Mouse (Mus musculus) limb, embryonic 15.5 days (tissue): Measurements from ENCODE around the gene Susd4. TPM values are rescaled to one million over a fixed set of nuclear protein-coding genes. Genes with fewer than 3 reads are reported as not detected.
A peak's percentile ranks its signal among the peaks of the same experiment; 100 is the strongest.

Experiments
- ATAC-seq: fragments of 200-750 bp; cut with Nextera tagmentation; 2 replicates; pipeline ENCODE4 v1.8.0; 2017; ENCODE audit warnings: low read depth, moderate TSS enrichment; ENCODE audit not compliant: insufficient number of reproducible peaks, low FRiP score, low TSS enrichment
- H3K27ac ChIP-seq: fragments of 300-500 bp; sonication (generic); 2 replicates; pipeline ENCODE4 v1.5.1; 2015; ENCODE audit warnings: moderate library complexity, mild to moderate bottlenecking, inconsistent platforms
- H3K27me3 ChIP-seq: fragments of 300-500 bp; sonication (generic); 2 replicates; pipeline ENCODE4 v1.6.1; 2015; ENCODE audit warnings: inconsistent platforms
- H3K36me3 ChIP-seq: fragments of 300-500 bp; sonication (generic); 2 replicates; pipeline ENCODE4 v1.6.1; 2015; ENCODE audit warnings: inconsistent platforms
- H3K4me1 ChIP-seq: fragments of 300-500 bp; sonication (generic); 2 replicates; pipeline ENCODE4 v1.6.1; 2015; ENCODE audit warnings: inconsistent platforms
- H3K4me2 ChIP-seq: fragments of 300-500 bp; sonication (generic); 2 replicates; pipeline ENCODE4 v1.6.1; 2015; ENCODE audit warnings: mild to moderate bottlenecking, inconsistent platforms
- H3K4me3 ChIP-seq: fragments of 300-500 bp; sonication (generic); 2 replicates; pipeline ENCODE4 v1.5.1; 2015; ENCODE audit warnings: mild to moderate bottlenecking, inconsistent platforms
- H3K9ac ChIP-seq: fragments of 300-500 bp; sonication (generic); 2 replicates; pipeline ENCODE4 v1.6.1; 2015; ENCODE audit warnings: inconsistent platforms
- H3K9me3 ChIP-seq: fragments of 300-500 bp; sonication (generic); 2 replicates; pipeline ENCODE4 v1.6.1; 2016; ENCODE audit warnings: inconsistent platforms
- WGBS: fragments of 180-500 bp; shearing (Covaris S2); methylation state at CpG from one replicate; pipeline ENCODE4 v1.1.7; 2015; 5-methylcytosine and 5-hydroxymethylcytosine counted together
- polyA plus RNA-seq: library from polyadenylated mRNA; unstranded; fragments of >200 nt; fragmentation: Nextera tagmentation; extraction: Ambion mirVana; gene quantifications from 2 replicates; pipeline ENCODE4 v1.2.1, GENCODE M21; 2015

Susd4 gene
- polyA plus RNA-seq, 1 experiment from 2014 or later = 14.4 TPM

GRCm38 (mm10) chr1:182758783-182759182, 4.9 kb upstream of the Susd4 start:
- Histone ChIP-seq H3K4me3 (no peak overlapping the region), H3K4me1 (peaks cover 6% of the 10 kb centered on the region), H3K36me3 (no peaks in the 10 kb centered on the region), H3K4me2 (no peak overlapping the region), H3K9ac (no peak overlapping the region), H3K27me3 (peaks cover 8% of the 10 kb centered on the region), H3K9me3 (no peaks in the 10 kb centered on the region), H3K27ac (no peak overlapping the region)
- WGBS = 97% methylated on average over 1 of the region's 1 CpGs
- ATAC-seq = no peak

GRCm38 (mm10) chr1:182763191-182763715, 407 bp upstream of the Susd4 start:
- peaks cover 27% of the 10 kb centered on the region for H3K27me3 ChIP-seq
- H3K4me1 ChIP-seq = peaks cover 20% of the 10 kb centered on the region
- H3K4me3 ChIP-seq = peak overlapping the region; percentile 66
- ATAC-seq = no peak
- WGBS = 13% methylated on average over 17 of the region's 17 CpGs
- no peak overlapping the region for H3K27ac ChIP-seq
- H3K9me3 ChIP-seq = no peaks in the 10 kb centered on the region
- H3K36me3 ChIP-seq = no peaks in the 10 kb centered on the region
- no peak overlapping the region for H3K9ac ChIP-seq
- H3K4me2 ChIP-seq = peak overlapping the region; percentile 94

- no peaks in the 10 kb centered on the region for H3K36me3 ChIP-seq
- ATAC-seq = 0 out of 2 replicates have a peak, but pooled peaks have one; percentile 22
- no peaks in the 10 kb centered on the region for H3K9me3 ChIP-seq
- peak overlapping the region; percentile 24 for H3K9ac ChIP-seq
- peaks cover 20% of the 10 kb centered on the region for H3K4me1 ChIP-seq
- H3K27me3 ChIP-seq = peaks cover 27% of the 10 kb centered on the region
- H3K4me3 ChIP-seq = peak overlapping the region; percentile 66
- 2% methylated on average over 27 of the region's 27 CpGs for WGBS
- H3K4me2 ChIP-seq = peak overlapping the region; percentile 94
- H3K27ac ChIP-seq = peak overlapping the region; percentile 39; the same call in 1 of the 2 replicates
Measured at GRCm38 (mm10) chr1:182764541-182765281, 1.1 kb downstream of the Susd4 start.

- no peak for ATAC-seq
- H3K9me3 ChIP-seq = no peaks in the 10 kb centered on the region
- H3K27me3 ChIP-seq = no peaks in the 10 kb centered on the region
- H3K4me1 ChIP-seq = no peaks in the 10 kb centered on the region
- WGBS = 85% methylated on average over 7 of the region's 7 CpGs
- no peaks in the 10 kb centered on the region for H3K36me3 ChIP-seq
- no peak overlapping the region for H3K9ac ChIP-seq
- H3K27ac ChIP-seq = no peak overlapping the region
- no peak overlapping the region for H3K4me2 ChIP-seq
- H3K4me3 ChIP-seq = no peak overlapping the region
Measured at GRCm38 (mm10) chr1:182775576-182775975, 11.9 kb downstream of the Susd4 start.

GRCm38 (mm10) chr1:182776749-182777410, 13.2 kb downstream of the Susd4 start:
- no peak overlapping the region for H3K9ac ChIP-seq
- WGBS = 56% methylated on average over 10 of the region's 10 CpGs
- H3K4me3 ChIP-seq = no peak overlapping the region
- no peaks in the 10 kb centered on the region for H3K9me3 ChIP-seq
- no peak for ATAC-seq
- H3K36me3 ChIP-seq = no peaks in the 10 kb centered on the region
- H3K27me3 ChIP-seq = no peaks in the 10 kb centered on the region
- H3K27ac ChIP-seq = no peak overlapping the region
- H3K4me2 ChIP-seq = no peak overlapping the region
- H3K4me1 ChIP-seq = no peaks in the 10 kb centered on the region

GRCm38 (mm10) chr1:182778225-182778624, 14.6 kb downstream of the Susd4 start:
- no peak for ATAC-seq
- H3K4me2 ChIP-seq = no peak overlapping the region
- no peaks in the 10 kb centered on the region for H3K4me1 ChIP-seq
- H3K27ac ChIP-seq = no peak overlapping the region
- no peak overlapping the region for H3K4me3 ChIP-seq
- WGBS = 70% methylated on average over 13 of the region's 13 CpGs
- H3K9me3 ChIP-seq = no peaks in the 10 kb centered on the region
- H3K27me3 ChIP-seq = no peaks in the 10 kb centered on the region
- no peak overlapping the region for H3K9ac ChIP-seq
- no peaks in the 10 kb centered on the region for H3K36me3 ChIP-seq

GRCm38 (mm10) chr1:182779024-182779520, 15.4 kb downstream of the Susd4 start:
- H3K27ac ChIP-seq = no peak overlapping the region
- H3K9me3 ChIP-seq = no peaks in the 10 kb centered on the region
- no peaks in the 10 kb centered on the region for H3K36me3 ChIP-seq
- no peak overlapping the region for H3K4me2 ChIP-seq
- no peaks in the 10 kb centered on the region for H3K27me3 ChIP-seq
- no peaks in the 10 kb centered on the region for H3K4me1 ChIP-seq
- no peak overlapping the region for H3K4me3 ChIP-seq
- ATAC-seq = no peak
- no peak overlapping the region for H3K9ac ChIP-seq
- 83% methylated on average over 6 of the region's 6 CpGs for WGBS

GRCm38 (mm10) chr1:182783774-182784173, 20.1 kb downstream of the Susd4 start:
- Histone ChIP-seq H3K27me3 (no peaks in the 10 kb centered on the region), H3K27ac (no peak overlapping the region), H3K4me2 (no peak overlapping the region), H3K36me3 (no peaks in the 10 kb centered on the region), H3K9me3 (no peaks in the 10 kb centered on the region), H3K9ac (no peak overlapping the region), H3K4me3 (no peak overlapping the region), H3K4me1 (peaks cover 6% of the 10 kb centered on the region; the same call in 1 of the 2 replicates)
- WGBS = 80% methylated on average over 7 of the region's 7 CpGs
- no peak for ATAC-seq

GRCm38 (mm10) chr1:182784784-182785183, 21.1 kb downstream of the Susd4 start:
- Histone ChIP-seq H3K4me2 (no peak overlapping the region), H3K9ac (no peak overlapping the region), H3K9me3 (no peaks in the 10 kb centered on the region), H3K4me3 (no peak overlapping the region), H3K4me1 (peaks cover 6% of the 10 kb centered on the region), H3K27ac (no peak overlapping the region), H3K36me3 (no peaks in the 10 kb centered on the region), H3K27me3 (no peaks in the 10 kb centered on the region)
- WGBS = 76% methylated on average over 3 of the region's 3 CpGs
- no peak for ATAC-seq

- Histone ChIP-seq H3K9ac (no peak overlapping the region), H3K9me3 (no peaks in the 10 kb centered on the region), H3K27me3 (no peaks in the 10 kb centered on the region), H3K4me3 (no peak overlapping the region), H3K4me2 (no peak overlapping the region), H3K4me1 (peaks cover 6% of the 10 kb centered on the region), H3K36me3 (no peaks in the 10 kb centered on the region), H3K27ac (no peak overlapping the region)
- WGBS = 79% methylated on average over 5 of the region's 5 CpGs
- ATAC-seq = no peak
Measured at GRCm38 (mm10) chr1:182785504-182785903, 21.8 kb downstream of the Susd4 start.

- 52% methylated on average over 7 of the region's 7 CpGs for WGBS
Measured at GRCm38 (mm10) chr1:182787030-182787429, 23.4 kb downstream of the Susd4 start.

GRCm38 (mm10) chr1:182788896-182789295, 25.2 kb downstream of the Susd4 start:
- no peak for ATAC-seq
- 26% methylated on average over 6 of the region's 6 CpGs for WGBS
- Histone ChIP-seq H3K27me3 (no peaks in the 10 kb centered on the region), H3K9me3 (no peaks in the 10 kb centered on the region), H3K9ac (no peak overlapping the region), H3K36me3 (no peaks in the 10 kb centered on the region), H3K4me2 (no peak overlapping the region), H3K27ac (no peak overlapping the region), H3K4me1 (peaks cover 18% of the 10 kb centered on the region), H3K4me3 (no peak overlapping the region)

More at GRCm38 (mm10) chr1:182787030-182787429, 23.4 kb downstream of the Susd4 start:
- Histone ChIP-seq H3K36me3 (no peaks in the 10 kb centered on the region), H3K4me1 (peaks cover 7% of the 10 kb centered on the region), H3K9me3 (no peaks in the 10 kb centered on the region), H3K9ac (no peak overlapping the region), H3K27me3 (no peaks in the 10 kb centered on the region), H3K27ac (no peak overlapping the region), H3K4me2 (no peak overlapping the region), H3K4me3 (no peak overlapping the region)
- ATAC-seq = no peak
